Mouse (Mus musculus) left cerebral cortex, postnatal 25 days (tissue): ENCODE measurements around the gene Secisbp2. TPM values are rescaled to one million over a fixed set of nuclear protein-coding genes. Genes with fewer than 3 reads are reported as not detected.
"Not testable (repeated sequence)": the region's sequence is repeated elsewhere in the genome, so short reads cannot be mapped to it uniquely, and the experiment has no call there.

Experiments
- DNase-seq, 2 experiments: peaks; one replicate each; pipeline ENCODE4 v3.0.0; 2022; ENCODE audit warnings: low spot score in 2 of 2, mixed read lengths in 1 of 2
- intact Hi-C: fragments of 180-260 bp; cut with DNase I; formaldehyde crosslinking; loops from one replicate; pipeline ENCODE4 v1.15.1; 2025
- total RNA-seq, 2 experiments: library from RNA; stranded (reverse); gene quantifications; 2 replicates each; pipeline ENCODE4 v1.2.3; 2021

Gene Secisbp2
- total RNA-seq, 2 experiments from 2014 or later, result 19.4 to 20.3 TPM

GRCm38 (mm10) chr13:51641424-51641823 lies 10.1 kb upstream of the Secisbp2 start:
- intact Hi-C loops, result no loop called here
- no peak for DNase-seq

GRCm38 (mm10) chr13:51642171-51642778 lies 9.2 kb upstream of the Secisbp2 start:
- intact Hi-C loops, result no loop called here
- DNase-seq, result no peak

- no peak for DNase-seq
- intact Hi-C loops, result no loop called here
Observed at GRCm38 (mm10) chr13:51643924-51644828, 7.3 kb upstream of the Secisbp2 start.

- intact Hi-C loops, result no loop called here
- peak; percentile 98 to 99 for DNase-seq
Observed at GRCm38 (mm10) chr13:51644829-51645789, 6.4 kb upstream of the Secisbp2 start, which contains the start of gene Cks2. TSS of gene Cks2 (plus strand) at chr13:51645232.

- intact Hi-C loops, result no loop called here
- no peak for DNase-seq
Observed at GRCm38 (mm10) chr13:51645872-51646271, 5.6 kb upstream of the Secisbp2 start.

GRCm38 (mm10) chr13:51646362-51647027 lies 5.0 kb upstream of the Secisbp2 start:
- intact Hi-C loops, result no loop called here

GRCm38 (mm10) chr13:51647770-51648169 lies 3.7 kb upstream of the Secisbp2 start:
- intact Hi-C loops, result no loop called here
- DNase-seq, result no peak

More at GRCm38 (mm10) chr13:51646362-51647027, 5.0 kb upstream of the Secisbp2 start:
- no peak for DNase-seq

- intact Hi-C loops, result no loop called here
- DNase-seq, result no peak
Observed at GRCm38 (mm10) chr13:51648237-51648636, 3.3 kb upstream of the Secisbp2 start.

- intact Hi-C loops, result loop anchor here (5.0 kb wide), 1 partner anchor 183 kb away; no protein-coding TSS in a partner anchor
- DNase-seq, result no peak
Observed at GRCm38 (mm10) chr13:51649740-51650139, 1.8 kb upstream of the Secisbp2 start.

GRCm38 (mm10) chr13:51653159-51653558 lies 1.7 kb downstream of the Secisbp2 start:
- no peak for DNase-seq
- intact Hi-C loops, result loop anchor here (5.0 kb wide), 1 partner anchor 179 kb away; no protein-coding TSS in a partner anchor

GRCm38 (mm10) chr13:51653961-51654360 lies 2.5 kb downstream of the Secisbp2 start:
- intact Hi-C loops, result loop anchor here (5.0 kb wide), 1 partner anchor 178 kb away; no protein-coding TSS in a partner anchor
- DNase-seq, result no peak

- intact Hi-C loops, result no loop called here
- no peak for DNase-seq
Observed at GRCm38 (mm10) chr13:51656516-51657235, 5.2 kb downstream of the Secisbp2 start.

- DNase-seq, result no peak
- intact Hi-C loops, result no loop called here
Observed at GRCm38 (mm10) chr13:51658094-51658493, 6.6 kb downstream of the Secisbp2 start.

- peak in 1 of 2 experiments; percentile 49 for DNase-seq
- intact Hi-C loops, result no loop called here
Observed at GRCm38 (mm10) chr13:51659573-51659972, 8.1 kb downstream of the Secisbp2 start.

- intact Hi-C loops, result no loop called here
- DNase-seq, result no peak
Observed at GRCm38 (mm10) chr13:51663561-51663960, 12.1 kb downstream of the Secisbp2 start.

GRCm38 (mm10) chr13:51668195-51668594 lies 16.7 kb downstream of the Secisbp2 start:
- DNase-seq, intact Hi-C loops: not testable (repeated sequence)

- DNase-seq, result no peak
- intact Hi-C loops, result no loop called here
Observed at GRCm38 (mm10) chr13:51676641-51677040, 25.1 kb downstream of the Secisbp2 start.

- intact Hi-C loops, result no loop called here
- no peak for DNase-seq
Observed at GRCm38 (mm10) chr13:51677041-51677440, 25.5 kb downstream of the Secisbp2 start.
